Mouse (Mus musculus) hindlimb bud, embryonic 11.5 days (tissue): Measurements from ENCODE around the gene Ins2.

ENCODE experiments used
- DNase-seq: peaks from one replicate; pipeline ENCODE4 v3.0.0-alpha.2; 2012; ENCODE audit warnings: low read depth, low spot score; ENCODE audit errors: extremely low spot score

The Ins2 gene

GRCm38 (mm10) chr7:142664465-142665029 lies 78.6 kb downstream of the Ins2 start:
- no peak for DNase-seq

DNA sequence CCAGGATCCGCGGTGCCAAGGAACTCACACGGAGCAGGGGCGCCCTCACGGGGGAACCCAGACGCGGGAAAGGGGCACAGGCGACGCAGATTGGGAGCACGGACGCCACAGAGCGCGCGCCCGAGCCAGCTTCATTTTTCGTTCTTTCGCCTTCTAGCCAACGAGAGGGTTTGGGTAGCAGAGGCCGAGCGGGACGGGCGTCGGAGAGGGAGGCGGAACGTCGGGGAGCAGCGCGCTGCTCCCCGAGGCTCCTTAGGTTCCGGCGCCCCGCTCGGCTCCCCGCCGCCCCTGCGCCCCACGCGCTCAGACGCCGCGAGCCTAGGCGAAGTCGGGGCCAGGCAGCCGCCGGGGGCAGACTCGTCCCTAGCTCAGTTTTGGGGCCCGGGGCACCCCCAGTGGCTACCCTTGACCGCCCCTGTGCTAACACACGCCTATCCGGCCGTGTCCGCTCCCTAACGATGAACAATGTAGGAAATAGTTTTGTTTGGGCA lies 79.2 kb downstream of the Ins2 start:
- no peak for DNase-seq

DNA sequence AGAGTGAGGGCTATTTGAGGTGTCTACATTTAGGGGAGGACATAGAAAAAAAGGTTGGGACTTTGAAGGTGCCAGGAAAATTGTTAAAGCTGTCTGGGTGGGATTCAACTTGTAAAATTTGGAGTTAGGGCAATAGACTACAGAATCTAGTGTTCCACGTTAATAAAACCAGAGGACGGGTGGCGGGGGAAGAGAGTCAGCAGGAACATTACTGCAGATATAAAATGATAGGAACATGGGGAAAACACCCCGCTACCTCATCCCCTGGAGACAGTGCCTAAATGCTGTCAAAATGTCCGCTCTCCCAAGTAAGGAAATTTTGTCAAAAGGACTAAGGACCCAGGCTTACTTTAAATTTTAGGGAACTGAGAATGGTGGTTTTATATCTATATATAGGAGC lies 80.0 kb downstream of the Ins2 start:
- no peak for DNase-seq

- DNase-seq, result no peak
Observed at GRCm38 (mm10) chr7:142661811-142662210, 81.4 kb downstream of the Ins2 start.

GRCm38 (mm10) chr7:142661046-142661445 lies 82.1 kb downstream of the Ins2 start:
- DNase-seq, result no peak

- no peak for DNase-seq
Observed at GRCm38 (mm10) chr7:142660651-142660945, 82.6 kb downstream of the Ins2 start.

DNA sequence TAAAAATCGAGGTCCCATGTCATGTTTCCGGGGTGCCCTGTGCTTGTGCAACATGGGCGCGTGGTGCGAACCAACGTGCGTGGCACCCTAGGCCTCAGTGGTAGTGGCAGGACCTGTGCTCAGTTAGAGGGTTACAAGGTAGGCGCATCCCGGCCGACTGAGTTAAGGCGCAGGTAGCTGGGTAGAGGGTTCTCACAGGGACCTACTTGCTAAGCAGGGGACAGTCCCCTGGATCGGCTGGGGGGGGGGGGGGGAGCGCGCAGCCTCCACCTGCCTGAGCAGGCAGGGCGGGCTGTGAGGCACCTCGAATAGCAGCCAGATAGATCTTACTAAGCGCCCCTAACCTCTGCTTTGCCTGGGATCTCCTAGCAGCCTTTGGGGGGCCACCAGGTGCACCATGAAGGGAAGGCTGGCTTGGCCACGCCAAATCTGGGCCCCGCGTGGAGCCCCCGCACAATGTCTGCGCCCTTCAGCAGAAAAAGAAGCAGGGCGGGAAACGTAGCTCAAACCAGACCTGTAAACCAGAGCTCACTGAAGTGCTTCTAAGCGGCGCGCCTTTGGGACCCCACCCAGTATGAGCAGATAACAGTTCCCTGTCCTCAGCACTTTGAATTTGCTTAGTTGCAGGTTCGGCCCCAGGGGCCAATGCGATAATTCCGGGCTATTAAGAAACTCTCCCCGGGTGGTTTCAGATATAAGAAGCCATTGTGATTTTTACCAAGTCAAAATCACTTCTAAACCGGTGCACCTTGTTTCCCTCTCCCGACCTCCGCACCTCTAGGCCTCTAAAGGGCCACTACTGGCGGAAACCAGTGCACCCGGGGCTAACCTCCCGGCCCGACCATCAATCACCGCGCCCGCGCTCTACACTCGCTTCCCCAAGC lies 83.2 kb downstream of the Ins2 start:
- DNase-seq, result no peak

DNA sequence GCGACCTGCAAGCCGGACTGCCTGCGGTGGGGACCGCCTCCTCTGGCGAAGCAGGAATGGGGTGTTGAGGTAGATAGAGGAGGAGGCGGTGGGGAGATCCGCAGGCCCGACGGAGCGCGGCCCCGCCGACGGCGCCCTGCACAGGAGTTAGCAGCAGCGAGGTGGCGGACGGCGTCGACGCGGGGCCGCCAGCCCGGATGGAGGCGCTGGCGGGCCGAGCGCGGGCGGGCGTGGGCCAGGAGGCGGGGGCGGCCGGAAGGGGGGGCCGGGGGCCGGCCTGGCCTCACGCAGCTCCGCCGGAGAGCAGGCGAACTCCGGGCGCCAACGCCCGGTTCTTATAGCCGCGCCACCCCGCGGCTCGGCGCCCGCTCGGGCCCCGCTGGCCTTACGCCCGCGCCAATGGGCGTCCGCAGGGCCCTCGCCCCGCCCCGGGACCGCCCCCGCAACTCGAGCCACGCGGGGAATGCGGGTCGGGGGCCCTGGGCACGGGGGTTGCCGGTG lies 84.0 kb downstream of the Ins2 start:
- no peak for DNase-seq

DNA sequence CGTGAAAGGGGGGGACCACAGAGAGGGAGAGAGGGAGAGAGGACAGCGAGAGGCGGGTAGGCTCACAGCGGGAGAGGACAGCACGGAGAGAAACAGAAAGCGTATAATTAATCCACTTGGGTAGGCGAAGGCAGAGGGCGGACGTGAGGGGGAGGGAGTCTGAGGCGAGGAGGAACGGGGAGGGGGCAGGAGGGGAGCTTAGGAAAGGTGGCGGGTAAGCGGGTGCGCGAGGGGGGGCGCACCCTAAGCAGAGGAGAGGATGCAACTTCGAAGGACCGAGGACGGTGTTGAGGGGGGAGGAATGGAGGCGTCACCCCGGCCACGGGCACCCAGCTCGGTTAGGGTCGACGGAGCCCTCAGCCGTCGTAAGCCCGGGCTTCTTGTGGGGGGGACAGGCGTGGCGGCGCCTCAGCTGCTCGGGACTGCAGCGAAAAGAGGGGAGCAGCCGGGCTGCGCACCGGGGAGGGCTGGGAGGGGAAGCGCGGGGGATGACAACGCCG lies 84.5 kb downstream of the Ins2 start:
- no peak for DNase-seq

DNA sequence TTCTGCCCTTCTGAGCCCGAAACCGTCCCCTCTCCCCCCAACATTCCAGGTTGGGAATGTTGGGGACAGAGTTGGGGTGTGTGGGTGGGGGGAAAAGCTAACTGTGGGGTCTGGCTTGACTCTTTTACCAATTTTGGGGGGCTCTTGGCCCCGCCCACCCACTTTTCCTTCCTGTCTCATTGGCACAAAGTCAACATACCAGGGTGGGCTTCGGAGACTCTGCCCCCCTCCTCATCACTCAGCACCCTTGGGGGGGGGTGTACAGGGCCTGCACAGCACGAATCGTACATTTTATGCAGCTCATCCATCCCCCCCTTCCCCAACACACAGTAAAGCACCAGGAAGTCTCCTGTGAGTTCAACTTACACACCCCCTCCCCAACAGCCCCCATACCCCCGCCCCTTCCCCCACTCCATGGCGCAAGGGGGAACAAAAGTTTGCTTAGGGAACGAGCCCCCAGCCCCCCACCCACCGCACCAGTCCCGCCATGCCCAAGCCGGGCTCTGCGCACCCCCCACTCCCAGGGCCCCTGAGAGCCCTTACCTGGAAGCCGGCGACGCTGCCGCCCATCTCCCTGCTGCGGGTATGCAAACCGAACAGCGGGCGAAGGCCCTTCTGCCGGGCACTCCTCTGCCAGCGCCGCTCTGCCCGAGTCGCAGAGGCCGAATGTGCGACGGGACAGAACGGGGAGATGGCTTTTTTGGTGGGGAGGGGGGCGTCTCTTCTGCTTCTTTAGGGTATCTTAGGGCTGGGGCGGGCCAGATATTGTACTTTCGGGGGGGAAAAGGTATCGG lies 85.2 kb downstream of the Ins2 start:
- no peak for DNase-seq

- no peak for DNase-seq
Observed at GRCm38 (mm10) chr7:142657341-142657791, 85.8 kb downstream of the Ins2 start.

- no peak for DNase-seq
Observed at GRCm38 (mm10) chr7:142656055-142656454, 87.1 kb downstream of the Ins2 start.

GRCm38 (mm10) chr7:142655633-142656032 lies 87.5 kb downstream of the Ins2 start:
- no peak for DNase-seq

DNA sequence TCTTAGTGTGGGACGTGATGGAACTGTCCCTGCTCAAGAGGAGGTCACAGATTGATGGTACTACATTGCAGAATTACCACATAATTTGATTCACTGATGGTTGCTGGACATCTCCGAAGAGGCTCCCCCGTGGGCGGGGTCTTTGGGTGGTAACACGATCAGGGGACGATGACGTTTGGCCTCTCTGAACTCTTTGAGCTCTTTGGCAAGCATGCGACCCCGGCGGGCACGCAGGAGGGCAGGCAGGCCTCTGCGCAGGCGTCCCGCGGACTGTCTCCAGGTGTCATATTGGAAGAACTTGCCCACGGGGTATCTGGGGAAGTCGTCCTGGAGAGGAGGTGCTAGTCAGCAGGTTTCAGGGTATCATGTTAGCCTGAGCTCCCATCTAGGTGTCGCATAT lies 89.5 kb downstream of the Ins2 start:
- no peak for DNase-seq

GRCm38 (mm10) chr7:142646676-142647075 lies 96.5 kb downstream of the Ins2 start:
- no peak for DNase-seq

GRCm38 (mm10) chr7:142645045-142645444 lies 98.1 kb downstream of the Ins2 start:
- DNase-seq, result no peak

- no peak for DNase-seq
Observed at GRCm38 (mm10) chr7:142636178-142636577, 107.0 kb downstream of the Ins2 start.

- DNase-seq, result no peak
Observed at GRCm38 (mm10) chr7:142630691-142631090, 112.5 kb downstream of the Ins2 start.

DNA sequence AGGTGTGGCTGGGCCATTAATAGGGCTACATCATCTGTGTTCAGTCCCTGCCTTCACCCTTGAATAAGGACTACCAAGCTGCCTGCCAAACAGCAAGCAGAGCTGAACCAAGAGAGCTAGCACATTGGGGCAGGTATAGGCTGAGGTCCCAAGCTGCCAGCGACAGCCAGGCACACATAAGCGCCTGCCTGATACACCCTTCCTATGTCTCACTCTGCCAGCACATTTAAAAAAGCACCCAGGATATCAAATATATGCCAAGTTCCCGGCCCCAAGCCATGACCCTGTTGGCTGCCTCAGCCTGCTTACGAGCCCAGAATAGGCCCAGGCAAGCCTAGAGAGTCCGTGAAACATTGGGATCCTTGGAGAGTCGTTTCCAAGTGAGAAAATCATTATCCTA lies 113.4 kb downstream of the Ins2 start:
- DNase-seq, result no peak
